Mouse (Mus musculus): ENCODE measurements at regions not wholly inside any gene's neighbourhood (a gene's known extent, or its start where the extent isn't known, plus 50 kb on each side); places are given as distances from the start of the nearest gene placed in this dataset.

DNA sequence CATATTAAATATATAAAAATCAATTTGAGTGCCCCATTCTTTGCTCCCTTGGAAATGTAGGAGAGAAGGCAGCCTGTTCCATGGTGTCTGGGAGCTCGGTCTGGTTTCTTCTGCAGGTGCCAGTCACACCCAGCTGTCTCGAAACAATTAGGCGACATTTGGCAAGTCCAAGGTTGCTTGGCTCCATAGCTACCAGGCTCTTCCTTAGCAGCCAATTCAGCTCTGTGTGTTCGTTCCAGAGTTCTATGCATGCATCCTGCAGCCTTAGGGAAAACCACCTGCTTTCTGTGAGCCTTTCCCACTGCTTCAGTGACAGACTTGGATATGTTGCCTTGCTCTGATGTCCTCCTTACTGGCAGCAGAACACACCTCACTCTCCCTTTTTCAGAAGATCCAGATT, 698.1 kb downstream of the Defb40 start:
- Histone ChIP-seq H3K36me3 (ENCODE audit: control insufficient read depth, insufficient read depth) (no peaks in the 10 kb centered on the region), H3K9me3 (replicated peaks; ENCODE audit: control insufficient read depth, low read length) (no peaks in the 10 kb centered on the region), H3K4me1 (ENCODE audit: control insufficient read depth, low read depth, low read length) (no peaks in the 10 kb centered on the region), H3K27ac (ENCODE audit: low read length) (no peak overlapping the region), H3K4me3 (ENCODE audit: low read depth, low read length) (no peak overlapping the region), H3K4me2 (ENCODE audit: low read depth, low read length) (no peak overlapping the region), H3K9ac (ENCODE audit: low read depth, low read length) (no peak overlapping the region), H3K27me3 (ENCODE audit: control insufficient read depth, insufficient read depth, low read depth, low read length) (no peaks in the 10 kb centered on the region)
- ATAC-seq (ENCODE audit: low read depth), result no peak
- WGBS (ENCODE audit: insufficient replicate concordance), result 44% methylated on average over 4 of the region's 4 CpGs

DNA sequence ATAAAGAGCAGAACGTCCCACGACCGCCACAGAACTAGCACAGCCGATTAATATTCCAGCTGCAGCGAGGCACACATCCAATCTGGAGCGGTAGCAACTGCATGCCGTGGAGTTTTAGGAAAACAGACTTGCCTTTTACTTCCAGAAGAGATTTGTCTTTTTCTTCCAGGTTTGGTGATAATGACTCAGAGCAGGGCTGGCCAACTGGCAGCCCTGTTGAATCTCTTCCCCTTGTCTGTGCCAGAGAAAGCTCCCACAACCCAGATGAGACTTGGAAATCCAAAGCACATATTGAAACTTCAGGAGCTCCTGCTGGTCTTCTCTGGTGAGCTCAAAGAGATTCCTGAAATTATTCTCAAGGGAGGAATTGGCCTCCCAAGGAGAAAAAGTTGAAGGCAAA, 709.8 kb downstream of the Defb40 start:
- ATAC-seq (ENCODE audit: low read depth), result no peak
- Histone ChIP-seq H3K27me3 (ENCODE audit: control insufficient read depth, insufficient read depth, low read depth, low read length) (no peaks in the 10 kb centered on the region), H3K4me3 (ENCODE audit: low read depth, low read length) (no peak overlapping the region), H3K9ac (ENCODE audit: low read depth, low read length) (no peak overlapping the region), H3K9me3 (replicated peaks; ENCODE audit: control insufficient read depth, low read length) (no peaks in the 10 kb centered on the region), H3K27ac (ENCODE audit: low read length) (no peak overlapping the region), H3K4me1 (ENCODE audit: control insufficient read depth, low read depth, low read length) (no peaks in the 10 kb centered on the region), H3K36me3 (ENCODE audit: control insufficient read depth, insufficient read depth) (no peaks in the 10 kb centered on the region), H3K4me2 (ENCODE audit: low read depth, low read length) (no peak overlapping the region)
- 70% methylated on average over 7 of the region's 7 CpGs for WGBS (ENCODE audit: insufficient replicate concordance)

GRCm38 (mm10) chr8:18258287-18258961, 719.6 kb downstream of the Defb40 start:
- no peaks in the 10 kb centered on the region for H3K27me3 ChIP-seq (ENCODE audit: control insufficient read depth, insufficient read depth, low read depth, low read length)
- no peak for ATAC-seq (ENCODE audit: low read depth)
- no peak overlapping the region for H3K4me2 ChIP-seq (ENCODE audit: low read depth, low read length)
- no peak overlapping the region for H3K9ac ChIP-seq (ENCODE audit: low read depth, low read length)
- H3K9me3 ChIP-seq (replicated peaks; ENCODE audit: control insufficient read depth, low read length), result no peaks in the 10 kb centered on the region
- no peaks in the 10 kb centered on the region for H3K4me1 ChIP-seq (ENCODE audit: control insufficient read depth, low read depth, low read length)
- WGBS (ENCODE audit: insufficient replicate concordance), result 52% methylated on average over 7 of the region's 7 CpGs
- no peak overlapping the region for H3K4me3 ChIP-seq (ENCODE audit: low read depth, low read length)
- no peaks in the 10 kb centered on the region for H3K36me3 ChIP-seq (ENCODE audit: control insufficient read depth, insufficient read depth)
- no peak overlapping the region for H3K27ac ChIP-seq (ENCODE audit: low read length)

DNA sequence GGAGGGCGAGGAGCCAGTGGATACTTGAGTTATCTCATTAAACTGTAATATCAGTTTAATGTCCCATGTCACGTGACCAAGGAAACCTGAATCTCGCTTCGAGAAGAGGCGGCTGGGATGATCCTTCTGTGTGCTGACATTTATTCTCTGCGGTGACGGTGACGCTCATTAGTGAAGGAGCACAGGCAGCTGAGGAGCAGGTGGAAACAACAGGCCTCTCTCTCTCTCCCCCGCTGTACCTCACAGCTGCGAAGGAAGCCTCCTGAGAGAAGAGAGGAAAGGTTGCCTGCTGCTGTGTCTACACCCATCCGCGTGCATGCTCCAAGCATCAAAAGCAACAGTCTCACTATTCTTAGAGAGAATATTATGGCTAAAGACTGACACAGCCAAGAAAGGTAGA, 731.8 kb downstream of the Defb40 start:
- H3K4me3 ChIP-seq (ENCODE audit: low read depth, low read length), result no peak overlapping the region
- no peak overlapping the region for H3K9ac ChIP-seq (ENCODE audit: low read depth, low read length)
- H3K27me3 ChIP-seq (ENCODE audit: control insufficient read depth, insufficient read depth, low read depth, low read length), result no peaks in the 10 kb centered on the region
- no peak for ATAC-seq (ENCODE audit: low read depth)
- no peak overlapping the region for H3K27ac ChIP-seq (ENCODE audit: low read length)
- 73% methylated on average over 12 of the region's 12 CpGs for WGBS (ENCODE audit: insufficient replicate concordance)
- no peaks in the 10 kb centered on the region for H3K4me1 ChIP-seq (ENCODE audit: control insufficient read depth, low read depth, low read length)
- no peaks in the 10 kb centered on the region for H3K36me3 ChIP-seq (ENCODE audit: control insufficient read depth, insufficient read depth)
- H3K4me2 ChIP-seq (ENCODE audit: low read depth, low read length), result no peak overlapping the region
- no peaks in the 10 kb centered on the region for H3K9me3 ChIP-seq (replicated peaks; ENCODE audit: control insufficient read depth, low read length)

DNA sequence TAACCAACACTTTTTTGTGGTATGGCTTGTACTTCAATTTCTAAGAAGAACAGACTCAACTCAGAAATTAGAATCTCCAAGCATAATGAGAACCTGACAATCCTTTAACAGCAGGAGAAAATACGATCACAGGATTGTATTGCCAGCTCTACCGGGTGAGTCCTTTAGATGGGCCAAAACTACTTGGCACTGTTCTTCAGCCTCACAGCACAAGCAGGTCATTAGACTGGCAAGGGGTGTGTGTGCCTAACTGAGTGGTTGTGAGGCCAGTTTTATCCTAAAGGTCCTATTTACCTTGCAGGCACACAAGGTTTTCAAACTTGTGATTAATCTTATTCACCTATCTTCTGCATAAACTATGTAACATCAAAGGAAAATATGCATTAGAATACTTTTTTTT, 760.5 kb downstream of the Defb40 start:
- Histone ChIP-seq H3K4me1 (ENCODE audit: control insufficient read depth, low read depth, low read length) (no peaks in the 10 kb centered on the region), H3K36me3 (ENCODE audit: control insufficient read depth, insufficient read depth) (no peaks in the 10 kb centered on the region), H3K4me3 (ENCODE audit: low read depth, low read length) (no peak overlapping the region), H3K27me3 (ENCODE audit: control insufficient read depth, insufficient read depth, low read depth, low read length) (no peaks in the 10 kb centered on the region), H3K9me3 (replicated peaks; ENCODE audit: control insufficient read depth, low read length) (no peaks in the 10 kb centered on the region), H3K4me2 (ENCODE audit: low read depth, low read length) (no peak overlapping the region), H3K27ac (ENCODE audit: low read length) (no peak overlapping the region), H3K9ac (ENCODE audit: low read depth, low read length) (no peak overlapping the region)
- no peak for ATAC-seq (ENCODE audit: low read depth)
- 56% methylated on average over 2 of the region's 2 CpGs for WGBS (ENCODE audit: insufficient replicate concordance)

DNA sequence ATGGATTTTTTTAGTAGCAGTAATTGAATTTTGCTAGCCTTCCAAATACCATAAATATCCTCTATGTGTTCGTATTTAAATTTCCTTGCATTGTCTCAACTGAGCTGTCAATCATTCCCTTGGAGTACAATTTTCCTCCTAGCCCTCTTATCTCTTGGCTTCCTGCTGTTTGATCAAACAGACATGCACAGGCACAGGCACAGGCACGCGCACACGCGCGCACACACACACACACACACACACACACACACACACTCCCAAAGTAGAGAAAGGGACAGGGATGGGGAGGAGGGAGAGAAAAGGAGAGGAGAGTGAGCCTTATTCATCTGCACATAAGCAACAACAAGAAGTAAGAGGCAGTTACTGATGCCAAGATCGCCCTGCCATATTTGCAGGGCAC, 760.9 kb downstream of the Defb40 start:
- no peak for ATAC-seq (ENCODE audit: low read depth)
- Histone ChIP-seq H3K36me3 (ENCODE audit: control insufficient read depth, insufficient read depth) (no peaks in the 10 kb centered on the region), H3K4me1 (ENCODE audit: control insufficient read depth, low read depth, low read length) (no peaks in the 10 kb centered on the region), H3K9me3 (replicated peaks; ENCODE audit: control insufficient read depth, low read length) (no peaks in the 10 kb centered on the region), H3K4me3 (ENCODE audit: low read depth, low read length) (no peak overlapping the region), H3K9ac (ENCODE audit: low read depth, low read length) (no peak overlapping the region), H3K27me3 (ENCODE audit: control insufficient read depth, insufficient read depth, low read depth, low read length) (no peaks in the 10 kb centered on the region), H3K27ac (ENCODE audit: low read length) (no peak overlapping the region), H3K4me2 (ENCODE audit: low read depth, low read length) (no peak overlapping the region)
- 60% methylated on average over 7 of the region's 7 CpGs for WGBS (ENCODE audit: insufficient replicate concordance)

GRCm38 (mm10) chr8:18216516-18216915, 761.5 kb downstream of the Defb40 start:
- Histone ChIP-seq H3K4me3 (ENCODE audit: low read depth, low read length) (no peak overlapping the region), H3K9ac (ENCODE audit: low read depth, low read length) (no peak overlapping the region), H3K4me1 (ENCODE audit: control insufficient read depth, low read depth, low read length) (no peaks in the 10 kb centered on the region), H3K9me3 (replicated peaks; ENCODE audit: control insufficient read depth, low read length) (no peaks in the 10 kb centered on the region), H3K27ac (ENCODE audit: low read length) (no peak overlapping the region), H3K27me3 (ENCODE audit: control insufficient read depth, insufficient read depth, low read depth, low read length) (no peaks in the 10 kb centered on the region), H3K4me2 (ENCODE audit: low read depth, low read length) (no peak overlapping the region), H3K36me3 (ENCODE audit: control insufficient read depth, insufficient read depth) (no peaks in the 10 kb centered on the region)
- WGBS (ENCODE audit: insufficient replicate concordance), result 55% methylated on average over 1 of the region's 1 CpGs
- no peak for ATAC-seq (ENCODE audit: low read depth)

DNA sequence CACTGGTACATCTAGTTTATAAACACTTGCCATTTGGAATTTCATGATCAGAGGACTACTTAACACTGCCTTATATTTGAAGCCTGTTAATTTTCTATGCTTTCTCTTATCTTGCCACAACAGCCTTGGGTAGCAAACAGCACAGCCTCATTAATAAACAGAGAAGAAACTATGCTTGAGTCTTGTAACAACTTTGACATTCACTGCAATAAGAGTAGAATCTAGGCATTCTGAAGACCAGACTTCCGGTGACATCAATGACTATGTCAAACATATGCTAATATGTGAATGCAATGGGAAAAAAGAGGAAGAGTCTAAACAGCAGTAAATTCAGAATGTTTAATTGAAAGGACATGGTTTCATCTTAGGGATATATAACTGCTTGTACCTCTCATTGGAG, 768.0 kb downstream of the Defb40 start:
- WGBS (ENCODE audit: insufficient replicate concordance), result 45% methylated on average over 1 of the region's 1 CpGs
- no peak overlapping the region for H3K27ac ChIP-seq (ENCODE audit: low read length)
- ATAC-seq (ENCODE audit: low read depth), result no peak

GRCm38 (mm10) chr8:18208658-18209057, 769.4 kb downstream of the Defb40 start:
- Histone ChIP-seq H3K27ac (ENCODE audit: low read length) (no peak overlapping the region), H3K9me3 (replicated peaks; ENCODE audit: control insufficient read depth, low read length) (no peaks in the 10 kb centered on the region), H3K4me3 (ENCODE audit: low read depth, low read length) (no peak overlapping the region), H3K36me3 (ENCODE audit: control insufficient read depth, insufficient read depth) (no peaks in the 10 kb centered on the region), H3K9ac (ENCODE audit: low read depth, low read length) (no peak overlapping the region), H3K4me1 (ENCODE audit: control insufficient read depth, low read depth, low read length) (no peaks in the 10 kb centered on the region), H3K27me3 (ENCODE audit: control insufficient read depth, insufficient read depth, low read depth, low read length) (no peaks in the 10 kb centered on the region), H3K4me2 (ENCODE audit: low read depth, low read length) (no peak overlapping the region)
- no peak for ATAC-seq (ENCODE audit: low read depth)
- WGBS (ENCODE audit: insufficient replicate concordance), result 35% methylated on average over 1 of the region's 1 CpGs

More for the DNA sequence above, 768.0 kb downstream of the Defb40 start:
- H3K27me3 ChIP-seq (ENCODE audit: control insufficient read depth, insufficient read depth, low read depth, low read length), result no peaks in the 10 kb centered on the region
- H3K9ac ChIP-seq (ENCODE audit: low read depth, low read length), result no peak overlapping the region
- H3K9me3 ChIP-seq (replicated peaks; ENCODE audit: control insufficient read depth, low read length), result no peaks in the 10 kb centered on the region
- H3K4me3 ChIP-seq (ENCODE audit: low read depth, low read length), result no peak overlapping the region
- no peaks in the 10 kb centered on the region for H3K36me3 ChIP-seq (ENCODE audit: control insufficient read depth, insufficient read depth)
- H3K4me1 ChIP-seq (ENCODE audit: control insufficient read depth, low read depth, low read length), result no peaks in the 10 kb centered on the region
- no peak overlapping the region for H3K4me2 ChIP-seq (ENCODE audit: low read depth, low read length)

All from liver, embryonic 16.5 days (tissue).